Mouse (Mus musculus) adrenal gland, adult 2 months (tissue): ENCODE results near the gene Klhl31. TPM values are rescaled to one million over a fixed set of nuclear protein-coding genes. Genes with fewer than 3 reads are reported as not detected.

Experiments
- DNase-seq: peaks from one replicate; pipeline ENCODE4 v3.0.0; 2021
- polyA plus RNA-seq: library from polyadenylated mRNA; depleted of rRNA; stranded (reverse); fragments of >200 nt; gene quantifications from 2 replicates; pipeline ENCODE4 v1.2.3, GENCODE M21; 2012
- total RNA-seq, 2 experiments: library from RNA; stranded (reverse); gene quantifications; 2 replicates each; pipeline ENCODE4 v1.2.3; 2021

The Klhl31 gene
- total and polyA plus RNA-seq, 3 experiments, result 0.03 TPM; not detected in 2

DNA sequence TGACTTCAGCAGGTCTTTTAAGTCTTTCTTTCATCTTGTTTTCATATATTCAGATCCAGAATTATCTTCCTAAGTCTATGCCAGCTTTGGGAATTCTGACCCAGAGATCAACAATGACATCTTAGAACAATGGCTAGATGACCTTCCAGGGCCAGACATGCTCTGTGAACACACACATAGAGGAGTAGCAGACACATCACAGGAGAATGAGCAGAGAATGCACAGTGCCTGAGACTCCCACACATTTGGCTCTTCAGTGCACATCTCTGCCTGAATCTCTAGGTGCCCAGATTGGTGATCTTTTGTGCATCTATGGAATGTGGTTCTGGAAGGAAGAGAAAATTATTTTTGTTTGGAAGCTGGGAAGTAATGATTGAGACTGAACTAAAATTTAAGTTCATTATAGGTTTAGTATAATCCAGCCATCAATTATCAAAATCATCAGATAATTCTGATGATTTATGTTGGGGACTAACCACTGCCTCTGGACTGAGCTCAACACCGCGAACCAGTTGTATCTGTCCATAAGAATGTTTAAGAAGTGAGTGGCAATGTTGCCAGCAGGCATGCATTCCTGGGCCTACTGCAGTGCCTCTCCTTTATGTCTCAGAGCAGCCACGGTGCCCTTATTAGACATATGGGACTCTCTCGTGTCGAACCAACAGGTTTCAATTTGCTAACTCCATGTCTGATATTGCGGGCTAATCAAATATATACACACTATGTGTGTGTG lies 12.8 kb upstream of the Klhl31 start:
- no peak for DNase-seq

DNA sequence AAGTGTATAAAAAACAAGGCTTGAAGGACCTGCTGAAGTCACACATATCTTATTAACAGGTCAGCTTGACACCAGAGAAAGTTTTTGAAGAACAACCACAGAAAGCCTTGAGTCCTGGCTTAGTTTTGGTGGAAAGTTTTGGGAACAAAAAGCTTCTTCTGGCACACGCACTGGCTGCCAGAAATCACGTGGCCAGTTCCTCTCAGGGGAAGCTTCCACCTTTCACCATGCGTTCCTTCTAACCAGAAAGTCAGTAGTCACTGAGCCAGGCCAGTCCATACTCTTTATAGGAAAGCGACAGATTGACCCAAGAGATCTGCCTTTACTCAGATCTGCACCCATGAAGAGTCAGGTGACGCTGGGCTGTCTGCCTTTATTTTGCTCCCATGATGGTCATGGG lies 12.1 kb upstream of the Klhl31 start:
- DNase-seq, result no peak

DNA sequence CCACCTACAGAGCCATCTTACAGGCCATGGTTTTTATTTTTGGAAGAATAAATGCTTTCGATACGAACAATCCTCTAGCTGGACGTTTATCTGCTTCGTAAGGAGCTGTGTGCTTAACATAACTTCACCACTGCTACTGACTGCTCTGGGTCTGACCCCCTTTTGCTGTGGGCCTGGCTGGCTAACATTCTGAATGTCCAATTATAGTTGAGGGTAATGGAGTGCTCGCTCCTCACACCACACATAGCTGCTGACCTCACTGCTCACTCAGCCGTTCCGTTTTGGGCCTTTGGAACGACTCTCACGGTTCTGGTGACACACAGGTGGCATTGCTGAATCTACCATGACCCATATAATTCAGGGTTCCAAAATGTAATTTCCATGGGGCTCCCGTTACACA lies 7.6 kb upstream of the Klhl31 start:
- DNase-seq, result no peak

DNA sequence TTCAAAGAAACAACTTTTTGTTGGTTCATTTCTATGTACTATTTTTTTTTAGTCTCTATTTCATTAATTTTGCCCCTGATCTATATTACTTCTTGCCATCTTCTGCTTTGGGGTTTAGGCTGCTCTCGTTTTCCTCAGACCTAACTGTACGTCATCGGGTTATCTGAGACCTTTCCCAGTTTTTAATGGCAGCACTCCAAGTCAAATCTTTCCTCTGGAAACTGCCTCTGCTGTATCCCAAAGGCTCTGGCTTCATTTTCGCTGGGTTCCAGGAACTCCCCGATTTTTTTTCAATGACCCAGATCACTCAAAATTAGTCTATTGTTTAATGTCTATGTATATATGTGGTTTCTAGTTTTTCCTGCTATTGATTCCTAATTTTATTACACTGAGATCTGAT lies 6.6 kb upstream of the Klhl31 start:
- DNase-seq, result no peak

DNA sequence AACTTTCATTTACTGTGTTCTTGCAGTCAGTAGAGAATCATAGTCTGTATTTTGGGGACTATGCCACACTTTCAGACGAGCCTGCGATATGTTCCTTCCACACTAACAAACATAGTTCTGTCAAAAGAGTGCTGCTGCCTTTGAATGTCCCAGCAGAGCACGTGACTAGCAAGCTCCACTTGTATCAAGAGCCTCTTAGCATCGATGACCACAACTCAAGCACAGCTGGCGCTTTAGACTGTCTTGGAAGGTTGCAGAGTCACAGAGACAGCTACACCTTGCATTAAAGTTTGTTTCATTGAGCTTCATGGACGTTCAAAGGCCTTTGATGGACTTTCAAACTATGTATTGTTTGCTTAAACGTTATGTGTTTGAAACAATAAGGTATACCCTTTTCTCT lies 5.5 kb upstream of the Klhl31 start:
- DNase-seq, result no peak

DNA sequence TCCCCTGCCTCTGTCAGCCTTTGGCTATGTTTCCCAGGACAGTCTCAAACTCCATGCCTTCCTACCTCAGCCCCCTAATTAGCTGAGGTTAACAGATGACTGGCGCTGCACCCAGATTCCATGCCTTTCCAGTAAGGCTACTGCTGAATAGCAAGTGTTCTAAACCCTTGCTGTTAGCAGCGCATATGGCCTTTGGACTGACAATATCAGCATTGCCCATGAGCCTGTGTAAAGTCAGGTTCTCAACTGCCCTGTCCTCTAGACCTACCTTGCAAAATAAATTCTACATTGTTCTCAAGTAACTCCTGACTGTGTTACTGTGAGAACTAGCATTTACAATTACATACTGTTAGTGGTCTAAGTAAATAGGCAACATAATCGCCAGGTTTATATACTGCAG lies 3.9 kb upstream of the Klhl31 start:
- no peak for DNase-seq

DNA sequence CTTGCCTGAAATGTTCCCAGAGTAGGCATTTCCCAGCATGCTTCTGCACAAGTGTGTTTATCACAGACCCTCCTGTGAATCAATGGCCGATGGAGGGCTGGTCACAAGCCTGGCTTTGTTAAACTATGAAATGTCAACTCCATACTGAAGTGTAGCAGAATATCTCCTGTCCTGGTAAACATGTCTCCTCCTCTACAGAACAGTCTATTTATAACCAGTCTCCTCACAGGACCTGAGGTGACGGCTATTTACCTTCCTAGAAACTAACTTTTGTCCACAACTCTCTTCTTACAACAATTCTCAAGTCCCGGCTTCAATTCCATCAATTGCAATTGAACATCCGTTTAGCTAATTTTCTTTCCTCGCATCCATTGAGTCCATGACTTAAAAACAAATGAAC lies 297 bp upstream of the Klhl31 start:
- no peak for DNase-seq

DNA sequence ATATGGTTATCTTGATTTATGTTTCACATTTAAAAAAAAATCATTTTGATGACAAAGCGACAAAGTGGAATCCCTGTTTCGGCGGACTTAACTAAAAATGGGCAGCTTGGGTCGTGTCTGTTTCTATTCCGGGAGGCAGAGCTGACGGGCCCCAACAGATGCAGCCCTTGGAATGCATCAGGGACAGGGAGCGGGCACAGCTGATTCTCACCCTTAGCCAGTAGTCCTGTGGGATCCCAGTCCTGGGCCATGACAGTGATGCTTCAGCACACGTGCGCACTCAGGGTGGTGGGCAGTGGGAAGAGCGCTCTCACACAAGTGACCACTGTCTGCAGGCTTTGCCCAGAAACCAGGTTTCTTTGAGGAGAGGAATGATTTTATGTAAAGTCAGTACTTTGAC lies 1.1 kb downstream of the Klhl31 start:
- DNase-seq, result no peak

DNA sequence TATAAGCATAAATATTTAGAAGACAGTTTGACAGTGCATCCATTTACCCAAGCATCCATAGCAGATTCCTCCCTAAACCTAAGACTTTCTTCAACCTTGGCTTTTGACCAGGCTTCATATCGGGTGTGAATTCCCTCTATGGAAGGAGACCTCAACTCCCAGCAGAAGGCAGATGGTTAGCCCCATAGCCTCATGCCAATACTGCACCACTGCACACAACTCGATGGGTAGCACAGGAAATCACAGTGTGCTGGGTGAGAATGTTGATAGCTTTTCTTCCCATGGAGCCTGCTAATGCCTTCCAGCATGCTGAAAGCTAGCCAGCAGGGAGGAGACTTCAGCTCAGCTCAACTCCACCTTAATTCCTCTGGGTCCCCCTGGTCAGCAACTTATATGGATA lies 8.9 kb downstream of the Klhl31 start:
- DNase-seq, result no peak

DNA sequence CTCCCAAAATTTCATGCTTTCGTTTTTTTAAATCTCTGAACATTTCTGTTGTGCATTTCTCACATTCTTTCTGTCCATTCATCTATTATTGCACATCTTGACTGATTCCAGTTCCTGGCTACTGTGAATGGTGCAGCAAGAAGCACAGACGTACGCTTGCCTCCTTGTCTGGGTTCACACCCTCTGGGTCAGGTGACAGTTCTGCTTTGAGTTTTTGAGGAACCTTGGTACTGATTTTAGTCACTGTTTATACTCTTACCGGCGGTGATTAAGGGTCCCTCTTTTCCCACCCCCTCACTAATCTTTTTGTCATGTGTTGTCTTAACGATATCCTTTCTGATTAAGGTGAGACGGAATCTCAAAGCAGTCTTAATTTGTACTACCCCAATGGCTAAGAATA lies 15.5 kb downstream of the Klhl31 start:
- no peak for DNase-seq

DNA sequence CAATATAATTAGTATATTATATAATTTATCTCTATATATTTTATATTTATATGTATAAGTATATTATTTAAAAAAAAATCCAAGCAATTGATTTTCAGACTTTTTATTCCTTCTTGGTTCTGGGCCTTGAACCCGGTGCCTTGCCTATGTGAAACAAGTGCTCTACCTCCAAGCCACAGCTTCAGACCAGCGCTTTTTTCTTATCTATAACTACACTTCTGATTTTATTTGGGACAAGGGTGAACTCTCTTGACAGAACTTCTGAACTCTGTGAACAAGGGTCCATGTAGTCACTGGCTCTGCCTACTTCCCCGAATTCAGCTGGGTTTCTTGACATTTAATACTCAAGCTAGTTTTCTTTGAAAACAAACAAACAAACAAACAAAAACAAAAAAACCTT lies 17.6 kb downstream of the Klhl31 start:
- DNase-seq, result no peak

DNA sequence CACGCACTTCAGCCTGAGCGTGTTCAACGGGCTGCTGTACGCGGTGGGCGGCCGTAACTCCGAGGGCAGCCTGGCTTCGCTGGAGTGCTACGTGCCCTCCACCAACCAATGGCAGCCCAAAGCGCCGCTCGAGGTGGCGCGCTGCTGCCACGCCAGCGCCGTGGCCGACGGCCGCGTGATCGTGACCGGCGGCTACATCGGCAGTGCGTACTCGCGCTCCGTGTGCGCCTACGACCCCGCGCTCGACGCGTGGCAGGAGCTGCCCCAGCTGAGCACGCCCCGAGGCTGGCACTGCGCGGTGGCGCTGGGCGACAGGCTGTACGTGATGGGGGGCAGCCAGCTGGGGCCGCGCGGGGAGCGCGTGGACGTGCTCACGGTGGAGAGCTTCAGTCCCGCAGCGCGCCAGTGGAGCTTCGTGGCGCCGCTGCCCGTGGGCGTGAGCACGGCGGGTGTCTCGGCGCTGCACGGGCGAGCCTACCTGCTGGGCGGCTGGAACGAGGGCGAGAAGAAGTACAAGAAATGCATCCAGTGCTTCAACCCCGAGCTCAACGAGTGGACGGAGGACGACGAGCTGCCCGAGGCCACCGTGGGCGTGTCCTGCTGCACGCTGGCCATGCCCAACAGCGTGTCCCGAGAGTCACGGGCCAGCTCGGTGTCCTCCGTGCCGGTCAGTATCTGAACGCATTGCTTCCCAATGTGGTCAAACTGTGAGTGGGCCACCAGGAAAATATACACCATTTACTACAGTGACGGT lies 19.1 kb downstream of the Klhl31 start:
- DNase-seq, result peak; percentile 71

DNA sequence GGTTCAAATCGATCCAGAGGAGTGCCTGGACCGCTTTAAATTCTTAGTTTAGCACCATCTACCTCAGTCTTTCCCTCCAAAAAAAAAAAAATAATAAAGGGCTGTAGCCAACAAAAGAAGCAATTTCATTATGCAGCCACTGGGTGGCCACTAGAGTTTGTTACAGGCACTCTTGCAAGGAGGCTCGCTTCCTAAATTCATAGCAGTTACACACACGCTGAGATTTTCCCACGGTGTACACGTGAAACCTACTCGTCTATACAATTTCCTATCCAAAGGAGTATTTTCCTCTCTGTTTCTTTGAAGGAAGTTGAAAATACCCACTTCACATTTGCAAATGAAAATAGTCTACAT lies 19.6 kb downstream of the Klhl31 start:
- no peak for DNase-seq

DNA sequence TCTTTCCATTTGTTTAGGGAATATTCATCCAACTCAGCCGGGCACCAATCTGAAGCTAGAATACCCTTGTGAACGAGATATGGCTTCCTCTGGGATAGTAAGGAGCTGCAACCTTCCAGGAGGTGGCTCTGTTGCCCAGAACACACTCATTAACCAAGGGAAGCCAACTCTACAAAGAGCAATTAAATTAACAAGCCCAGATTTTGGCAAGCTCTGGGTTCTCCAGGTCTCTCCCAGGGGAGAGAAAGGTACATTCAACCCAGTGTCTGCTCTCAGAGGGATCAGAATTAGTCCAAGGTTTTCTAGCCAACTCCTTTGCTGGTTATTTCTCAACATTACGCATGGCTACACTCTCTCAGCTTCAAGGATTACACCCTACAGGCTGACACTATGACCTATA lies 26.6 kb downstream of the Klhl31 start:
- peak; percentile 31 for DNase-seq

DNA sequence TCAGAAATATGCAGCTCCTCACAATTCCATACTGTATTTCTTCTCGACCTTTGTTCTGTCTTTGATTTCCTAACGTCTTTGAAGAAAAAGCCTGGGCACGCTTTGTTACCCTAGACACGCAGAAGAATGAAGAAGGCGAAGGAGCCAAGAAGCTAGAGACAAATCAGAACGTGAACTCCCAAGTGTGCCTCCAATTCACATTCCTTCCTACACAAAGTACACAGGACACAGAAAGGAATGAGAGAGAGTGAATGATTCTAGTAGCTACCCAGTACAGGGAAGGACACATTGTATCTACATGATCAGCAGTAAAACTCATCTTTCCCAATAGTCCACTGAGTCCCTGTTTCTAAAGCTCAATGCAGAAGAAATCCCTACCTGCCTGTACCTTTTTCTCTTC lies 33.8 kb downstream of the Klhl31 start:
- no peak for DNase-seq

DNA sequence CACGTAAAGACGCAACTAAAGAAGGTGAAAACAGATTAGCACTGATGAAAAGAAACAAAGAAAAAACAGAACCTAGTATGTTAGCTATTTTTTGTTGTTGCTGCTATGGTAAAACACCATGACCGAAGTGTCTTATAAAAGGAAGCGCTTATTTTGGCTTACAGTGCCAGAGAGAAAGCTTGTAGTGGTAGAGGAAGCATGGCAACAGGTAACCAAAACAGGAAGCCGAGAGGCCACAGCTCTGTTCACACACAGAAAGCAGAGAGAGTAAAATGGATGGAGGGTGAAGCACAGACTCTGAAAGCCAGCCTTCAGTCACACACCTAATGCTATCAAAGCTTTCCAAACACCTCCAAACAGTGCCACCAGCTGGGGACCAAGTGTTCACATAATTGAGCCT lies 34.7 kb downstream of the Klhl31 start:
- no peak for DNase-seq

DNA sequence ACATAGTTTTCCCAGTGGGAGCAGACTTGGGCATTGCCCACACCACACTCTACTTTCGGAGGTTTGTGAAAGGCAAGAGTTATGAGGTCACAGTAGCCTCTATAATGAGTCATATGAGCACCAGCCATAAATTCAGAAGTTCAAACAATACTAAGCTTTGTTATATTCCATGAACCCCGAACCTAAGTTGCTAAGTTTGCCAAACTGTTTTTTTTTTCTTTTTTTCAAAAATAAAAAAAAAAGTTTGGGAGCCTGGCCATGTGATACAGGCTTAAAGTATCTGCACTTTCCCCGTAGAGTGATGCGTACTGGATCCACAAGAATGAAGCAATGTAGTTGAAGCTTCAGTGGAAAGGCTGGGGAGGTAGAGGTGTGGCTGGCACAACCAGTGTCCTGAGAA lies 36.9 kb downstream of the Klhl31 start:
- DNase-seq, result no peak

DNA sequence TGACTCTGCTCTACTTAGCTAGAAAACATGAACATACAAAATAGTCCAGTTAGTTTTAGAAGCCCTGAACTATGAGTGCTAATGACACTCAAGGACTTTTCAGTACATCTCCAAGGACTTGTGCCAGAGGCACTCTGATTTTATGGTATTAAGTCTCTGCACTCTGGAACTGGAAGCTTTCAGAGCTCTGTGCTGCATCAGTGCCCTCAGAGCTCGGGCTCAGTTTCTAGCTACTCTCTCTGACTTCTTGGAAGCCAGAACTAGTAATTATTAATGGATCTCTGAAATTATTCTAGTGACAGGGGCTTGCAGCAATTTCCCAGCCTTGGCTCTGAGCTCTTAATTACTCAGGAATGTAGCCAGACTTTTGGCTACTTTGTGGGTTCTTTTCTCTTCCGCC lies 37.7 kb downstream of the Klhl31 start:
- peak; percentile 21 for DNase-seq

DNA sequence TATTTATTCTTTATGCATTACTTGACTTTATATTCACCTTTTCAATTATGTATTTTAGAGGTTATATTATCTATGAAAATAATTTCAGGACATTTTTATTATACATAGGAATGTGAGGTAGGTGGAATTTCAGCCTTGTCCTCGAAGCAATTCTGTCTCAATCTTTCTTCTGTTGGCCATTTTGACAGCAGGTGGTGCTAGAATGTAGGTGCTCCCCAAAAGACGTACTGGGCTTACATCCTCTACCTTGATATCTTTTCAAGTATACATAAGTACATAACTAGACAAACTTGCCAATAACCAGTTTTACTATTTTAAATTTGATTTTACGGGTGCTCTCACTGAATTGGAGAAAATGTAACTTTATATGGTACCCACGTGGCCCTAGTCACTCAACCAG lies 48.6 kb downstream of the Klhl31 start:
- DNase-seq, result no peak

DNA sequence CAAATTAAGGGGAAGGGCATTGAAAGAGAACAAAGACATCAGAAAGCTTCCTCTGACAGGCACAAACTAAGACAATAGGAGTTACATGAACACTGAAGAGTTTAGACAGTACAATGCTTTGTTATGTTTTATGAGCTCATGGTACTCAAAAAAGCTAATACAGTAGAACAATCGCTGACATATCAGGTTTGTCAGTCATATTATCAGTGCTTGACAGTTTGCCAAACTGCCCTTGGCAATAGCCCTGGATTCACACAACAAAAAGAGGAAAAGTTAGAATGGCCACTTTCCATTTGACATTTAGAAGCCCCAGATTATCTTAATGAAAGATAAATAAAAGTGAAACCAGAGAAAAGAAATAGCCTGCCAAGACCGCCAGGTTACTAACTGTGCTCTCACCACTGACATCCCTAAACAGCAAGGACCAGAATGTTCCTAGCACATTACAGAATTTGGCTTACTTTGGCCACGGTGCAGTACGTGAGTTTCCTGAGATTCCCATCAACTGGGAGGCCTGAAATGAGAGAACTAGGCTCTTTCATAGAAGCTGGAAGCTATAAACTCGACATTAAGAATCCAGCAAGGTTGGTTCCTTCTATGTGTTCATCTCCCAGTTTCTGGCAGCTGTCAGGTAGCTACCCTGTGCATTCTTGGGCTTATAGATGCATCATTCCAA lies 49.7 kb downstream of the Klhl31 start:
- DNase-seq, result no peak

DNA sequence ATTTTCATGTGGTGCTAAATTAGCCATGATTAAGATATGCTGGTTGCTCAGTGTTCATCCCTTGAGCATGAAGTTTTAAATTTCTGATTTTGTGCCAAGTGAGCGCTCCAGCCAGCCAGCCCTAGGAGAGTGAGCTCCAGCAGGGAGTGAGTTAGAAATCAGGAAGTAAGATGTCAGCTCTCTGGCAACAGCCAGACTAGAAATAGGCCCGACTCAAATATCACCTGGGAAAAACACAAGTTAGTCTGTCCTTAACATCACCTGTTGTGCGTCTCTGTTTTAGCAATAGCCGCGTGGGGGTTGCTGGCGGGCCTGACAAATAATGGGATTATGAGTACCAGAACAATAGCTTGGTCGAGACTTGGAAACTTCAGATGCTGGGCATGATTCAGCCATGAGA lies 56.4 kb downstream of the Klhl31 start:
- no peak for DNase-seq

DNA sequence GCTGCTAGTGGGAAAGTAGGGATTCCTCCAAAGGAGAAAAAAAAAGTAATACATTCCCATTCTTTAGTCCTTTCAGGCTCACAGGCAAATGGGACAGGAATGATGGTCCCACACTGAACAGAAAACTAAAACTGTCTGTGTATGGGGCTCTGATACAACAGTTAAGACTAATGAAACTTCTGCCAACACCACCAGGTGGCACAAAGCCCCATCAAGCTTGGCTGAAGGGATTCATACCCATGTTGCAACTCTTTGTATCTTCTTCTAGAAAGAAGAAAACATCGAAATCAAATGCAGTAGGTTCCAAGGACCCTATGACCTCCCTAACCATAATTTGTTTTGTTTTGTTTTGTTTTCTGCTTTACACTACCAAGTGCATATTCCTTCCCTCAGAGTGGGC lies 57.1 kb downstream of the Klhl31 start:
- DNase-seq, result no peak

DNA sequence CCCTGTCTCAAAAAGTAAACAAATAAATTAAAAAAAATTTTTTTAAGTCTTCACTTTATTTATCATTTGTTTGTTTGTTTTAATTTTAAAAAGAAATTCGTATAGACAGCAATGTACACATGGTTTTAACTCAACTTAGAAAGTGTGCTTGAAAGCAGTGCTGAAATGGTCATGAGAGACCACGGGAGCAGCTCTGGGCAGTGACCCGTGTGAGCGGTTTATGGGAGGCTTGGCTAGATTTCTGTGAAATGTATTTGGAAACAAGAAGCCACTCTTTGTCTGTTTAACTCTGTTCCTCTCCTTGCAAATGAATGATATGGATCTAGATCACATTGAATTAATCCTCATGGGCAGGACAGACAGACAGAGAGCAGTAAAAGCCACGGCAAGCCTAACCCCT lies 59.3 kb downstream of the Klhl31 start:
- no peak for DNase-seq

DNA sequence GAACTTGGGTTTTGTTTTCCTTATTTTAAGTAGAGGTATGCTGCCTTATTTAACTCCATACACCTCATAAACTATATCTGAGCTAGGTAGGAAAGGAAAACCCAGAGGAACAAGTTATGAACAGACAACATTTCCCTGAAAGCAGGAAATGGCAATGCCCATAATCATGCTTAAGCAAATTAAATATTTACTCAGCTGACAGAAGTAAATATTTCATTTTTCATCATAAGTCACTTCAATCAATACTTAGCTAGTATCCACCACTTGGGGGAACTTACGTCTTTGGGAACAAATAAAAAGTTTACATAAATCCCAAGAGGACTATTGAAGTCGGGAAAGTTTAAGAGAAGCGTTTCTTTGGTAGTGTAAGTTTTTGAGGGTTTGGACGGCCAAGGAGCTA lies 67.2 kb downstream of the Klhl31 start:
- no peak for DNase-seq
